ENCODE assay signal across 24 mouse cellular contexts in genomic region chr5:138291638-138292037, GRCm38 (mm10). TPM values are rescaled to one million over a fixed set of nuclear protein-coding genes. Genes with fewer than 3 reads are reported as not detected.
A peak's percentile ranks its signal among the peaks of the same experiment; 100 is the strongest.
DNase-seq lines count a peak whose midpoint lies in the region; ATAC-seq and TF ChIP-seq lines count a peak whose summit lies in the region.
"Had no signal": no experiment of that assay in that cellular context is flagged by ENCODE, and none has a peak within 500 bp of the region (broad histone marks: within the 10 kb centered on the region; RNA-seq: fewer than 3 reads in every experiment).

No protein-coding gene starts in this region.

- H3K27me3 ChIP-seq in intestine, embryonic 16.5 days (replicated peaks; ENCODE audit: control insufficient read depth, insufficient read depth, low read length) = no peaks in the 10 kb centered on the region
- H3K27me3 ChIP-seq in intestine, embryonic 15.5 days (replicated peaks) = no peaks in the 10 kb centered on the region
- no peaks in the 10 kb centered on the region for H3K27me3 ChIP-seq in liver, adult 2 months (ENCODE audit: control insufficient read depth, insufficient read depth, low read length)
- no peaks in the 10 kb centered on the region for H3K27me3 ChIP-seq in liver, embryonic 12.5 days (replicated peaks)

- H3K4me3 ChIP-seq in intestine, embryonic 16.5 days (ENCODE audit: low read length) = no peak overlapping the region
- H3K4me3 ChIP-seq in intestine, embryonic 15.5 days (replicated peaks) = no peak overlapping the region
- H3K4me3 ChIP-seq in liver, adult 2 months (ENCODE audit: insufficient read depth, low read depth, low read length) = no peak overlapping the region
- no peak overlapping the region for H3K4me3 ChIP-seq in liver, embryonic 12.5 days

- TF ChIP-seq CTCF in liver, adult 2 months (IDR thresholded peaks at IDR 0.05; ENCODE audit: low read depth, low read length) = no peak

- no peaks in the 10 kb centered on the region for H3K79me2 ChIP-seq in liver, adult 2 months (ENCODE audit: control insufficient read depth, insufficient read depth, low read length)

- 66% methylated on average over 1 of the region's 1 CpGs for WGBS in intestine, embryonic 16.5 days
- WGBS in intestine, embryonic 15.5 days = 75% methylated on average over 1 of the region's 1 CpGs
- 14% methylated on average over 1 of the region's 1 CpGs for WGBS in liver, adult 2 months
- WGBS in liver, embryonic 12.5 days (ENCODE audit: insufficient replicate concordance) = 54% methylated on average over 1 of the region's 1 CpGs

- ATAC-seq in intestine, embryonic 16.5 days = peak; percentile 50; the same call in 1 of the 2 replicates
- ATAC-seq in intestine, embryonic 15.5 days = no peak
- no peak for ATAC-seq in liver, embryonic 12.5 days
- ATAC-seq: activated CD4-positive, CD25-positive, alpha-beta regulatory T cell, adult 4 months; CD4-positive, CD25-positive, alpha-beta regulatory T cell, adult 4 months; Patski had no signal

- no peaks in the 10 kb centered on the region for H3K4me1 ChIP-seq in intestine, embryonic 16.5 days (ENCODE audit: control insufficient read depth, insufficient read depth, low read length)
- no peaks in the 10 kb centered on the region for H3K4me1 ChIP-seq in intestine, embryonic 15.5 days (replicated peaks)
- H3K4me1 ChIP-seq in liver, adult 2 months (ENCODE audit: control insufficient read depth, insufficient read depth, low read length) = peaks cover 3% of the 10 kb centered on the region; the same call in 1 of the 2 replicates
- H3K4me1 ChIP-seq in liver, embryonic 12.5 days = no peaks in the 10 kb centered on the region

- DNase-seq in liver, adult 2 months (ENCODE audit: extremely low read depth, low read depth, low spot score) = peak; percentile 64
- DNase-seq: adrenal gland, adult 2 months; adrenal gland, adult 8-10 months; adrenal gland, postnatal 10 days; adrenal gland, postnatal 14 days; adrenal gland, postnatal 25 days; adrenal gland, postnatal 36 days; B cell, adult 2 months; cerebellum, adult 11 months; cerebellum, adult 11-12 months; cerebellum, adult 18-20 months had no signal

- no peaks in the 10 kb centered on the region for H3K9me3 ChIP-seq in intestine, embryonic 16.5 days (ENCODE audit: control insufficient read depth, low read length)
- H3K9me3 ChIP-seq in intestine, embryonic 15.5 days = no peaks in the 10 kb centered on the region
- no peaks in the 10 kb centered on the region for H3K9me3 ChIP-seq in liver, embryonic 12.5 days (replicated peaks)
- H3K9me3 ChIP-seq: G1E had no signal

- no peak overlapping the region for H3K27ac ChIP-seq in intestine, embryonic 16.5 days (ENCODE audit: low read length)
- no peak overlapping the region for H3K27ac ChIP-seq in intestine, embryonic 15.5 days
- no peak overlapping the region for H3K27ac ChIP-seq in liver, adult 2 months (replicated peaks; ENCODE audit: insufficient read depth, low read depth, low read length)
- no peak overlapping the region for H3K27ac ChIP-seq in liver, embryonic 12.5 days

- H3K4me2 ChIP-seq in intestine, embryonic 16.5 days (ENCODE audit: low read depth, low read length) = no peak overlapping the region
- H3K4me2 ChIP-seq in intestine, embryonic 15.5 days (replicated peaks) = no peak overlapping the region
- H3K4me2 ChIP-seq in liver, embryonic 12.5 days = no peak overlapping the region

- no peak for TF ChIP-seq POLR2A in liver, adult 2 months (IDR thresholded peaks at IDR 0.05; ENCODE audit: extremely low read depth, insufficient read depth, low read length)

- H3K9ac ChIP-seq in intestine, embryonic 16.5 days (ENCODE audit: low read depth, low read length) = no peak overlapping the region
- no peak overlapping the region for H3K9ac ChIP-seq in intestine, embryonic 15.5 days
- H3K9ac ChIP-seq in liver, adult 2 months (ENCODE audit: low read depth, low read length) = no peak overlapping the region
- H3K9ac ChIP-seq in liver, embryonic 12.5 days = no peak overlapping the region

- no peaks in the 10 kb centered on the region for H3K36me3 ChIP-seq in intestine, embryonic 16.5 days (ENCODE audit: control insufficient read depth, insufficient read depth, low read length)
- no peaks in the 10 kb centered on the region for H3K36me3 ChIP-seq in intestine, embryonic 15.5 days
- H3K36me3 ChIP-seq in liver, adult 2 months (ENCODE audit: control insufficient read depth, insufficient read depth, low read length) = no peaks in the 10 kb centered on the region
- H3K36me3 ChIP-seq in liver, embryonic 12.5 days = no peaks in the 10 kb centered on the region
- H3K36me3 ChIP-seq: G1E had no signal

RNA-seq across cellular contexts. Expression of gene Stag3, which starts 11.6 kb away (rescaled TPM):
- polyA plus RNA-seq in intestine, embryonic 16.5 days (2015; fragmentation: Nextera tagmentation; extraction: Ambion mirVana) = 2.0 and 3.2 TPM in 2 replicates
- polyA plus RNA-seq in intestine, embryonic 15.5 days (2015; fragmentation: Nextera tagmentation; extraction: Ambion mirVana) = 2.0 and 2.9 TPM in 2 replicates
- total RNA-seq in liver, adult 2 months (2014; rRNA removed) = 0.07 and 0.09 TPM in 2 replicates
- polyA plus RNA-seq in liver, adult 2 months (2012; rRNA removed) = 0.09 TPM in 1 of 2 replicates, not detected in the other
- 3.1 and 3.9 TPM in 2 replicates for polyA plus RNA-seq in liver, embryonic 12.5 days (2016; fragmentation: Nextera tagmentation; extraction: Ambion mirVana)
- total RNA-seq: adrenal gland, postnatal 25 days; adrenal gland, postnatal 36 days; CH12.LX; MEL had no signal
- polyA plus RNA-seq: adrenal gland, adult 2 months; G1E had no signal

RNA-seq across cellular contexts. Expression of gene Gpc2, which starts 11.8 kb away (rescaled TPM):
- 11.2 and 13.1 TPM in 2 replicates for polyA plus RNA-seq in intestine, embryonic 16.5 days (2015; fragmentation: Nextera tagmentation; extraction: Ambion mirVana)
- polyA plus RNA-seq in intestine, embryonic 15.5 days (2015; fragmentation: Nextera tagmentation; extraction: Ambion mirVana) = 13.7 and 15.2 TPM in 2 replicates
- 0.09 TPM in 1 of 2 replicates, not detected in the other for total RNA-seq in liver, adult 2 months (2014; rRNA removed)
- 0.15 and 0.18 TPM in 2 replicates for polyA plus RNA-seq in liver, adult 2 months (2012; rRNA removed)
- 2.4 and 2.5 TPM in 2 replicates for polyA plus RNA-seq in liver, embryonic 12.5 days (2016; fragmentation: Nextera tagmentation; extraction: Ambion mirVana)
- total RNA-seq: CH12.LX, G1E had no signal
- polyA plus RNA-seq: activated CD4-positive, CD25-positive, alpha-beta regulatory T cell, adult 4 months; G1E had no signal

RNA-seq across cellular contexts. Expression of gene Gm43720, which starts 11.9 kb away (rescaled TPM):
- polyA plus RNA-seq in intestine, embryonic 16.5 days (2015; fragmentation: Nextera tagmentation; extraction: Ambion mirVana) = 0.06 TPM in 2 replicates
- polyA plus RNA-seq in intestine, embryonic 15.5 days (2015; fragmentation: Nextera tagmentation; extraction: Ambion mirVana) = not detected in 2 replicates
- not detected in 2 replicates for total RNA-seq in liver, adult 2 months (2014; rRNA removed)
- polyA plus RNA-seq in liver, adult 2 months (2012; rRNA removed) = not detected in 2 replicates
- polyA plus RNA-seq in liver, embryonic 12.5 days (2016; fragmentation: Nextera tagmentation; extraction: Ambion mirVana) = 0.04 TPM in 1 of 2 replicates, not detected in the other
- total RNA-seq: adrenal gland, adult 18-20 months; adrenal gland, adult 2 months; adrenal gland, adult 8-10 months; adrenal gland, postnatal 14 days; adrenal gland, postnatal 25 days; adrenal gland, postnatal 36 days; adrenal gland, postnatal 4 days; CH12.LX; ES-E14; MEL had no signal
- polyA plus RNA-seq: activated CD4-positive, CD25-positive, alpha-beta regulatory T cell, adult 4 months; adrenal gland, adult 2 months; C2C12; CD4-positive, CD25-positive, alpha-beta regulatory T cell, adult 4 months; G1E had no signal

RNA-seq across cellular contexts. Expression of gene Gal3st4, which starts 19.0 kb away (rescaled TPM):
- polyA plus RNA-seq in intestine, embryonic 16.5 days (2015; fragmentation: Nextera tagmentation; extraction: Ambion mirVana) = 0.80 and 0.92 TPM in 2 replicates
- 1.0 and 1.4 TPM in 2 replicates for polyA plus RNA-seq in intestine, embryonic 15.5 days (2015; fragmentation: Nextera tagmentation; extraction: Ambion mirVana)
- total RNA-seq in liver, adult 2 months (2014; rRNA removed) = not detected in 2 replicates
- polyA plus RNA-seq in liver, adult 2 months (2012; rRNA removed) = not detected in 2 replicates
- 0.18 and 0.32 TPM in 2 replicates for polyA plus RNA-seq in liver, embryonic 12.5 days (2016; fragmentation: Nextera tagmentation; extraction: Ambion mirVana)
- total RNA-seq: adrenal gland, postnatal 25 days had no signal
- polyA plus RNA-seq: G1E had no signal

RNA-seq across cellular contexts. Expression of gene BC037034, which starts 27.8 kb away (rescaled TPM):
- polyA plus RNA-seq in intestine, embryonic 16.5 days (2015; fragmentation: Nextera tagmentation; extraction: Ambion mirVana) = 3.7 and 3.9 TPM in 2 replicates
- 4.8 and 5.1 TPM in 2 replicates for polyA plus RNA-seq in intestine, embryonic 15.5 days (2015; fragmentation: Nextera tagmentation; extraction: Ambion mirVana)
- 3.1 and 3.2 TPM in 2 replicates for total RNA-seq in liver, adult 2 months (2014; rRNA removed)
- 16.8 and 24.1 TPM in 2 replicates for polyA plus RNA-seq in liver, adult 2 months (2012; rRNA removed)
- 8.7 and 8.9 TPM in 2 replicates for polyA plus RNA-seq in liver, embryonic 12.5 days (2016; fragmentation: Nextera tagmentation; extraction: Ambion mirVana)
